Mouse (Mus musculus) sigmoid colon, adult 10 weeks (tissue): ENCODE measurements around the gene Pias3. TPM values are rescaled to one million over a fixed set of nuclear protein-coding genes. Genes with fewer than 3 reads are reported as not detected.

Source experiments
- polyA plus RNA-seq: library from polyadenylated mRNA; stranded (reverse); fragments of 350-450 nt; fragmentation: Illumina TruSeq; extraction: RNeasy Lipid Tissue Mini Kit (QIAGEN cat#74804); gene quantifications from one replicate; pipeline ENCODE4 v1.2.3, GENCODE M21; 2014; ENCODE audit warnings: low read depth, low replicate concordance

Gene Pias3
- polyA plus RNA-seq: 4.9 TPM

DNA sequence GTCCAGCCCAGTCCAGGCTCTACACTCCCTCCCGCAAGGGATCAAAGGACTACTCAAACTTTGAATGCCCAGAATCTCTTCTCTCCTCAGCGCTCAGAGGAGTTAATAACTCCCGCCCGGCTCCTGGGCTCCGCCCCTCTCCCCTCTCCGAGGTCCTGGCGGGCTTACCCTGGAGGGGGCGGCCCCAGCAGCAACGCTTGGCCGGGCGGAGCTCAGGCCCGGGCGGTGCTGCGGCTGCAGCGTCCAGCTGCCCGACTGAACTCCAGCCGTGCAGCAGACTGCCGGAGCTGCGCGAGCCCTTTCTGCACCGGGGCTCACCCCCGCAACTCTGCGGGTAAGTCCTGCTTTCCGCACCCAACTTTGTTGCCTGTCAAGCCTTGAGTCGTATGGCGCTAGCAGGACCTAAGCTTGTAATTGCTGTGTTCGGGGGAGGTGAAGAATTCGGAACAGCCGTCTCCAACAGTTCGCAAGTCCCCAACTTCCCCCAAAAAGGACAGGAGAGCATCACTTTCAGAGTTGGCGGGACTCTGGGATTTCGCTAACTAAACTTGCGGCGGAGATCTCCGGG, at the start of gene Pias3:
Gene Pias3, plus strand, starts transcription at position 187 of the 568 bp plus-strand sequence.

DNA sequence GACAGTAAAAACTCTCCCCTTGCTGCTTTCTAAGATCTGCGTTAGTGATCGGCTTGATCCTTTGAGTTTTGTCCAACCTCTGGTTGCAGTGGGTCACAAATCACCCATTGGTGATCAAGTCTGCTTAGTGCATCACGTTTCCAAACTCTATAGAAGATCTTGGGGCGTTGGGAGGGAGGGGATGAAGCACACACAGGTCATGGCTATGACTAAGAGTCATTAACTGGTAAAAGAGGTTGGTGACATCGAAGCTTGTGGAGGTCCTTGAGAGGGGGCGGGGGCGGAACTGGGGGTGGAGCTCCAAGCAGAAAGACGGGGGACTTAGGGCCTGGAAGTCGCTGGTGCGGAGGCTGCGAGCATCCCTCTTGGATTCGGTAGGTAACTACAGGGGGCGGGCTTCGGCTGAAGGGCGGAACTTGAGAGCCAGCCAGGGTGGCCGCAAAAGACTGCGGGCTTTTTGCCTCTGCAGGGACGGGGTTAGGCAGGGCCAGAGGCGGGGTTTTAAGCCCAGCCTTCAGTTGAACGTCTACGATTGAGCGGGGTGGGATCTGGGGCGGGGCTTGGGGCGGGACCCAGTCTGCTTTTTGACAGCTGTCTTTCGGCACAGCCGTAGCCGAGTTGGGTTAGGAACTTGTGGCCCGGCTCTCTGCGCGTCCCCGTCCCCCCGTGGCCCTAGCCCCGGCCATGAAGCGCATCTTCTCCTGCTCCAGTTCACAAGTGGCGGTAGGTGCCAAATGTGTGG, 26.3 kb upstream of the Pias3 start, which contains the start of gene Ankrd35:
Gene Ankrd35, plus strand, starts transcription at position 405 of the 742 bp plus-strand sequence.

DNA sequence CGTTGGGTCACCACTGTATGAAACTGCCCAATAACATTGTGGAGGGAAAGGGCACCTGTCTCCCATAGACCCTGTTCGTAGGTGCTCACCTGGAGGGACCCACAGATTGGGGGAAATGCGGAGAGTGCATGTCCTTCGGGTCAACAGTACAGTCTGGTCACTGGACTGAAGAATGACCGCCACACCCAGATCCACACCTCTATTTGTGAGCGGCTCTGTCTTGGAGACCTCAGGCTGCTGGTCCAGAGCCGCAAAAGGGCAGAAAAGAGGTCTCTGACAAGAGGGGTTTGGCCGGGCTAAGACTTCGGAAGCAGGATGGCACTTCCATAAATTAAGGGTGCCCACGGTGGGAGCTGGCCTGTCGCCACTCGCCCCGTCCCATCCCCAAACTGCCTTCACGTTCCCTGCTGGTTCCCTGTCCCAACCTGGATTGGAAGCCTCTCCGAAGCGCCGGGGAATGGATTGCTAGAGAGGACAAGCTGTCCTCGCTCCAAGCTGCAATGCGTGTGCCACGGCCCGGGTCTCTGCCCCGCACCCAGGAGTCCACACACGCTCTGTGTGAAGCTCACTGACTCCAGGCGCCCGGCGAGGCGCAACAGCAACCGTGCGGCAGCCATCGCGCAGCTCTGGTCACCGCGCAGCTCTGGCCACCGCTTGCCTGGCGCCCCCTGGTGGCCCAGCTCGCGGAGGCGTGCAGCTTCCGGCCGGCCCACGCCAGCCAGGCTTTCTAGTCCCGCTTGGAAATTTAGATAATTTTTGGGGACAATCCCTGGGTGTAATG, 11.9 kb downstream of the Pias3 start, which contains the start of gene Nudt17:
Gene Nudt17, minus strand, starts transcription at position 660 of the 781 bp plus-strand sequence.

DNA sequence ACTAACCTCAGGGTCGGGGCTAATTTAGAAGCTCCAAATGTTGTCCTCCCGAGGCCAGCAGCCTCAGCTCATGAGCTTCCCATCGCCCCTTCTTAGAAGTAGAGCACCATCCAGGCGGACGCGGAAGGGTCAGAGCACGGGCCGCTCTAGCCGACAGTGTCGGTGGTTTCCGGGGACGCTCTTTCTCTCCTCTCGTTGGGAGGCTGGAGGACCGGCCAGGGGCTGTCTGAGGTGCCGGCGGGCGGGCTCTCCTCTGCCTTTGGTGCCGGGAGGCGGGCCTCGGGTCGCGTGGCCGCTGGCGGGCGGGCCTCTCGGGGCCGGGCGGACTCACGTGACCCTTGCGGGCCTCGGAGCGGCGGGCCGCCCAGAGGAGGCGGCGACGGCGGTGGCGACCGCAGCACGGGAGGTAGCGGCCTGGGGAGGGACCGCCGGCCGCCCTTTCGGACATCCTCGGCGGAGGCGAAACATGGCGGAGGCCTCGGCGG, 31.2 kb downstream of the Pias3 start, which contains the start of the genes Polr3c and Rnf115:
Gene Polr3c, minus strand, starts transcription at position 286 of the 485 bp plus-strand sequence.
Gene Rnf115, plus strand, starts transcription at position 322 of the 485 bp plus-strand sequence.

Other genes starting within 250 kb of the Pias3 start
- gene BC107364, start 244.1 kb upstream of the Pias3 start, polyA plus RNA-seq: not detected
- gene Hfe2, start 171.2 kb upstream of the Pias3 start, polyA plus RNA-seq: not detected
- 762 TPM for gene Txnip, start 138.4 kb upstream of the Pias3 start, polyA plus RNA-seq
- gene Gm16253, start 119.4 kb upstream of the Pias3 start, polyA plus RNA-seq: not detected
- gene Polr3gl, start 102.2 kb upstream of the Pias3 start, polyA plus RNA-seq: 65.4 TPM
- not detected for gene Ankrd34a, start 99.7 kb upstream of the Pias3 start, polyA plus RNA-seq
- gene Lix1l, start 95.2 kb upstream of the Pias3 start, polyA plus RNA-seq: 15.5 TPM
- gene Rbm8a, start 66.5 kb upstream of the Pias3 start, polyA plus RNA-seq: 30.9 TPM
- gene Pex11b, start 61.0 kb upstream of the Pias3 start, polyA plus RNA-seq: 13.1 TPM
- 0.13 TPM for gene Gm42957, start 60.9 kb upstream of the Pias3 start, polyA plus RNA-seq
- 0.28 TPM for gene Itga10, start 50.8 kb upstream of the Pias3 start, polyA plus RNA-seq
- gene Ankrd35, start 26.3 kb upstream of the Pias3 start, polyA plus RNA-seq: 0.47 TPM
- not detected for gene Nudt17, start 12.2 kb downstream of the Pias3 start, polyA plus RNA-seq
- gene Polr3c, start 31.2 kb downstream of the Pias3 start, polyA plus RNA-seq: 28.5 TPM
- gene Rnf115, start 31.3 kb downstream of the Pias3 start, polyA plus RNA-seq: 137 TPM
- not detected for gene Pdzk1, start 132.9 kb downstream of the Pias3 start, polyA plus RNA-seq
- 0.63 TPM for gene Cd160, start 133.0 kb downstream of the Pias3 start, polyA plus RNA-seq
- gene Gja5, start 208.3 kb downstream of the Pias3 start, polyA plus RNA-seq: 0.98 TPM
- 28.0 TPM for gene Gpr89, start 209.0 kb downstream of the Pias3 start, polyA plus RNA-seq
- not detected for gene Gja8, start 229.6 kb downstream of the Pias3 start, polyA plus RNA-seq